Mouse (Mus musculus): ENCODE results near the gene 4930415O20Rik.
"Not testable (repeated sequence)": the region's sequence is repeated elsewhere in the genome, so short reads cannot be mapped to it uniquely, and the experiment has no call there.

4930415O20Rik gene

DNA sequence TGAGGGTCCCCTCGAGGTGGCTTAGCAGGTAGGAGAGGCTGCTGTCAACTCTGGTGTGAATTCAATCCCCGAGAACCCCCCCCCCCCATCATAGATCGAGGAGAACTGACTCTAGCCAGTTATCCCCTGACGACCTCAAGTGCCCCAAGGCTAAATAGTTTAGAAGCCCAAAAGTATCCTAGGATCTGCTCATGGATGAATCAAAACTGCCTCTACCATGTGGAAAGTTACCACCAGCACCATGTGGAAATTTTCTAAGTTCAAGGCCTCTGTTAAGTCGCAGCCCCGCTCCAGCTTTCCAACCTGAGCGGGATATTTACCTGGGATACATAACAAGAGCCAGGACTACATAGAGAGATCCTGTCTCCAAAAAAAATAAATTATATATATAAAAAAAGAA is 1.6 kb upstream of the 4930415O20Rik start:
- DNase-seq: no peak

DNA sequence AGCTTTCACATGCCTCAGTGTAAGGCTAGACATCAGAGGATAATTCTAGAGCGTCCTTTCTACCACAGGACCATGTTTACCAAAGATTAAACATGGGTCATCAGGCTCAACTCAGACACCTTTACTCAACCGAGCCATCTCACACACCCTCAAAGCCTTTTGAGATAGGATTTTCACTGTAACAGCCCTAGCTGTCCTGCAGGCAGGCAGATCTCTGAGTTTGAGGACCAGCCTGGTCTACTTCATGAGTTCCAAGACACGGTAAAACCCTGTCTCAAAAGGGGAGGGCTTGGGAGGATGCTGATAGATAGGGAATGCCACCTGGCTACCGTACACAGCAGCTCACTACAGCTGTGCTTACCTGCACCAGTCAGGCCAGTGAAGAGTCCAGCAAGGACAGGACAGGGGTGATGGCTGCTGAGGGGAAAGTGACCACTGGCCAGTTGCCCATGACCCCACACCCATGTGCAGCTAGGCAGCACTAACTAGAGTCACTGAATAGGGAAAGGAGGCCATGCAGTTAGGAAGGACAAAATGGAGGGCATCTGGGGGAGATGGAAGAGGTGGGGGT is 924 bp upstream of the 4930415O20Rik start:
- DNase-seq: no peak

DNA sequence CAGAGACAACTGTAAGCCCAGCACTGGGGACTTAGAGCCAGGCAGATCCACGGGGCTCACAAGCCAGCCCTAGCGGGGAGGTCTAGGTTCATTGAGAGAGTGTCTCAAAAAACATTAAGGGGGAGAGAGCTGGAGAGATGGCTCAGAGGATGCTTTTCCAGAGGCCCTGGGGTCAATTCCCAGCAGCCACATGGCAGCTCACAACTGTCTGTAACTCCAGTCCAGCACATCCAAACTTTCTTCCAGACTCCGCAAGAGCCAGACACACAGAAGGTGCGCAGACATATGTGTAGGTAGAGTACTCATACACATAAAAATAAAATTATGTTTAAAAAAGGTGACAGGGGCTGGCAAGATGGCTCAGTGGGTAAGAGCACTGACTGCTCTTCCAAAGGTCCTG is 2.5 kb downstream of the 4930415O20Rik start:
- DNase-seq: no peak

DNA sequence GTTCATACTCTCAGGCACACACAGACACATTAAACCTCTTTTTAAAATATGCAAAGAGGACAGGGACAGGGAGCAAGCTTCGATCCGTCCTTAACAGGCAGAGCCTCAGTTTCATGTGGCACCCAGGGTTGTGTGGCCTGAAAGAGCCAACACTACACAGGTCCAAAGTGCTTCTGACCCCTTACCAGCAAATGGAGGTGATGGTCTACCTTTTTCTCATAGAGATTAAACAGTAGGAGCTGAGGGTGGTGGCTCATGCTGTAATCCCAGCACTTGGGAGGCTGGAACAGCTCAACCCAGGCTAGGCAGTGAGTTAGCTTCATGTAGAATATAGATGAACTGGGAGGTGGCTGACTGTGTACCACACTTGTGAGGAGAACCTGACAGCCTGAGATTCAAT is 8.5 kb downstream of the 4930415O20Rik start:
- DNase-seq: no peak

DNA sequence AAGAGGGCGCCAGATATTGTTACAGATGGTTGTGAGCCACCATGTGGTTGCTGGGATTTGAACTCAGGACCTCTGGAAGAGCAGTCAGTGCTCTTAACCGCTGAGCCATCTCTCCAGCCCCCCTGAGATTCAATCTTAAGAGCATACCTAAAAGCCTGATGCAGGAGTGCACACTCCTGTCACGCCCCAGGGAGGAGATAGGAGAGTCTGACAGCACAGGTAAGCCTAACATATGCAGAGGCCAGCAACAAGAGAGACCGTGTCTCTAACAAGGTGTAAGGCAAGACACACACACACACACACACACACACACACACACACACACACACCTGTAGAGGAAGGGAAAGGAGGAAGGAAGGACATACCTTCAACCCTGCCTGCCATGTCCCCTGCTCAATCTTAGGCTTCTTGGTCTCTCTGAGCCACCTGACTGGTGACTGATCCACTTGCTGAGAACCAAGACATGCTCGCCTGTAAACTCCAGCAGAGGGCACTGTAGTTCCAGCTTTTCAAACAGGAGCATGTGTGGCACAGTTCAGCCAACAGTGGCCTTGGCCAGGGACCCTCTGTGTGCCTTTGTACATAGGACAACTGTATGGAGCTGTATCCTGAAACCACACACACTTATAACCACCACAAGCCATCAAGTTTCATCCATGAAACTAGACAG is 9.1 kb downstream of the 4930415O20Rik start:
- peak; percentile 76 to 85 for DNase-seq

DNA sequence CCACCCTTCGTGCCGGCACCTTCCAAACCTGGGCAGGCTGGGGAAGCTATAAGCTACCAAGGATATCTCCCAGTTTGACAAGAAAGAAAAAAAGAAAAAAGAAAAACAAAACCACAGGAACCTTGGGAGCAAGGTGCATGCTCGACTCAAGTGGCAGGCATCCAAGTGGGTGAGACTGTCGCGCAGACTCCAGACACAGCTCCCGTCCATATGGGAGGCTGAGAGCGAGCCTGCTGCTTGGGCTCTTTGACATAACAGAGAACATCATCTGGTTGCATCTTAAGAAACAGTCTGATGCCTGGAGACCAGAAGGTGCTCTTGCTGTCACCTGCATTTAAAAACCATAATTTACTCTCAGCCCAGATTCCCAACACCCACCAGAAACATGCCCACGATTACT is 11.6 kb downstream of the 4930415O20Rik start:
- DNase-seq: no peak

DNA sequence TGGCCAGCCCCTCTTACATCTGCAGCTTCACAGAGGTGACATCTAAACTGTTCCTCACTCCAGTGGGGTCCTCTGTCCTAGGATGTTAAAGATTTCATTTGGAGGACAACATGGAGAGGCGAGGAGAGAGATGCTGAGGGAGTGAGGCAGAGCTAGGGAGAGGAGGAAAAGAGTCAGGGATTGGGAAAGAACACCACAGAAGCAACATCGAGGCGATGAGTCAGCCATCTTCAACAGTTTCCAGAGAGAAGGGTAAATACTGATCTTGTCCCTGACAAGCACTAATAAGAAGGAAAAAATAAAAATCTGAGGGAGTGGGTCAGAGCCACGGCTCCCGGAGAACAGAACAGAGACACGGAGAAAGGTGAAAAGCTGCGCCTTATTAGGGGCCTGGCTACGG is 12.2 kb downstream of the 4930415O20Rik start:
- DNase-seq: no peak

DNA sequence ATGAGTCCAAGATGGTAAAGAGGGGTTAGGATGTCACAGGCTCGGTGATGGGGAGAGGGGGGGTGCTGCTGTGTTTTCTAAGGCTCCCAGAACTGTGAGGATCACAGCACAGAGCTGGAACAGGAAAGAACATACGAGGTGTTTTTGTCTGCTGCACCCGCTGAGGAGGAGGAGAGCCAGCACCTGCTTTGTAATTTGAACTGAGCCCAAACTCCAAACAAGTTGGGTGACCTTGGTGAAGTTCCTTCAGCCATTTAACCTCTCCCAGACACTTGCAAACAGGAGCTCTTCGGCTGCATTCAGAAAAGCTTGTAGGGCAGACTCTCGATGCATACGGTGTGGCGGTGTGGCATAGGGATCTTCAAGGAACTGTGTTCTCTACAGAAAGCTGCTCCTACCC is 14.6 kb downstream of the 4930415O20Rik start:
- DNase-seq: no peak

DNA sequence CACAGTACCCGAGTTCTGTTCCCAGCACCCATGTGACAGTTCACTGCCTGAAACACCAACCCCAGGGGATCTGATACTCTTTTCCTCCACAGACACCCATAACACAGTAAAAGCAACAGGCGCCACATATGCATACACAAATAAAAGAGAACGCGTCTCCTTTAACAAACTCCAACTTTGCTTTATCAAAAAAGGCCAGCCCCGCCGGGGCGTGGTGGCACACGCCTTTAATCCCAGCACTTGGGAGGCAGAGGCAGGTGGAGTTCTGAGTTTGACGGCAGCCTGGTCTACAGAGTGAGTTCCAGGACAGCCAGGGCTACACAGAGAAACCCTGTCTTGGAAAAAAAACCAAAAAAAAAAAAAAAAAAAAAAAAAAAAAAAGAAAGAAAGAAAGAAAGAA is 15.3 kb downstream of the 4930415O20Rik start:
- DNase-seq: not testable (repeated sequence)

DNA sequence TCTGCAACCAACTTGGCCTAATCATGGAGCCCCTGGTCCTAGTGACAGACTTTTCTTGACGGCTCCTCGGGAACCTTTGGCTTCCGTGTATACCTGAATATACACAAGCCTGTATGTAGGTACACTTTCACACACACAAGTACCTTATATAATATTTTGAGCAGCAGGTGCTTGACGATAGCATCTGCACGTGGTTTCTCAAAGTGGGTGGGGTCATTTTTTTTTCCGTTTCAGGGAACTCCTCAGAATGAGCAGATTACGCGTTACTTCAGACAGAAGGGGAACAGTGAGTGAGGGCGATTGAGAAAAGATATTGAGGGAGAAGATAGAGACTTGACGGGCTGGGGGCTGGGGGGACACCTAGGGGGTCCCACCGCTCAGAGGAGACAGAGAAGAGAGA is 16.9 kb downstream of the 4930415O20Rik start:
- DNase-seq: no peak

DNA sequence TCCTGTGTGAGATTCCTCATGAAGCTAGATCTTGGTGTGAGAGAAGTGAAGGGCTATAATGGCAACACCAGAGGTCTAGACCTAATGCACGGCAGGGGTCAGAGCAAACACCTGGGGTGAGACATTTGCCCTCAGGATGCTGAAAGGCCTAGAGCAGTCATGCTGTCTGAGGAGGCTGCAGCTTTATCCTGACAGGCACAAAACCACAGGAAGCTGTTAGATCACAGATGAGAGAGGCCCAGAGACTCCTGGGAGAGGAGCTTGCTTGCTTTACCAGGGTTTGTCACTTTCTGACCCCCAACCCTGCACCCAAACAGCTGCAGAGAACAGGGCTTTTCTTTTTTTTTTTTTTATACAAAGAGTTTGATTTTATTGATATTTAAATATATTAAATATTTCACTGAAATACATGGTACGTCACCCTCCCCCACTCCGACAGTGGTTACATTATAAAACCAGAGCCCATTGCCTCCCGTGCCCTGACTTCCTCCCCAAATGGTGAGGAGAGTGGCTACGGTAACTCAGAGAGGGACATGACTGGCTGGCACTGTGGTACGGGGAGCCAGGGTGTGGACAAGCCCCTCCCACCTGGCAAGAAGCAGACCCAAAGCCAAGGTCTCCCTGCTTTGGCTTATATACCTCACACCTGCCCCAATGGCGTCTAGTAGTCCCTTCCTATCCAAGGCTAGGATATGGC is 19.0 kb downstream of the 4930415O20Rik start:
- DNase-seq: no peak

DNA sequence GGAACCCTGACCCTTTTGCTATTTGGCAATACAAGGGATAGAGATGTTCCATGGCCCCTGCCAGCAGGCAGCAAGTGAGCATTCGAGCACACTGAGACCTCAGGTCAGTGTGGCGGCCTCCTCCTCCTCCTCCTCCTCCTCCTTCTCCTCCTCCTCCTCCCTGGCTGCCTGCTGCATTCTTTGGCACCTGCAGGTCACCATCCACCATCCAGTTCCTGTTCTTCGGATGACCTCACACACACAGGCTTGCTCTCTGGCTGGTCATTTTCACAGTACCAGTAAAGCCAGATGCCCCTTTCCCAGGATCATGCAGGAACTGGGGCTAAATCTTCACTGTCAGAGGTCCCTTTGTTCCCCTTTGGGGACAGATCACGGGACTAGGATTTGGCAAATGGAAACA is 20.6 kb downstream of the 4930415O20Rik start:
- DNase-seq: no peak

DNA sequence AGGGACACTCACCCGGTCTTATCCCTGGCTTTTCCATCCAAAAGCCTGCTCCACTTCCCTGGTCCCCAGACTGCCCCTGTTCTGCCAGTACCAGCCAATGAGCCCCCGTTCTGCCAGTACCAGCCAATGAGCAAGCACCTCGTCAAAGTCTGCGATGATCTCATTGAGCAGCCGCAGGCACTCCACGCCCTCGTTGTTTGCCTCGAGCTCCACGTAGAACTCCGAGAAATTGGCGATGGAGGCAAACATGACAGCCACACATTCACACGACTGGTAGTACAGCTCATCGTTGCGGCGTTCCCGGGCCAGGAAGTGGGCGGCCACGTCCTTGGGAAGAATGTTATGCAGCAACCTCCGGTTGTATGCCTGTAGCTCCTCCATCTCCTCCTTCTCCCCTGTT is 23.4 kb downstream of the 4930415O20Rik start:
- DNase-seq: no peak

DNA sequence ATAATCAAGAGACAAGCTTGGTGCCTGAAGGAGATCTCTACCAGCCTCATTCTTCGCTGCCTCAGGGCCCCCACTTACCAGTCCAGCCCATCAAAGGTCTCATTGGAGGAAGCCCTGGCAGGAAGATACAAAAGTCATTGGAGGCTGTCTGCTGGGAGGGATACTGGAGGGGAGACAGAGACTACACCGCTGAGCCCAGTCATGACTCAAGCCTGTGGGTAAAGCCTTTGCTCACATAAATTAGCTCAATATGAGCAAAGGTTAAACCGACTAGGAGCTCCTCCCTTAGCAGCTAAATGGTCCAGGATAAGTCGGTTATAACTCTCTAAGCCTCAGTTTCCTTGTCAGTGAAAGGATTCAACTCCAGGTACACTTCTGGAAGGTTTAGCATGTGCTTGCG is 24.2 kb downstream of the 4930415O20Rik start:
- DNase-seq: no peak

DNA sequence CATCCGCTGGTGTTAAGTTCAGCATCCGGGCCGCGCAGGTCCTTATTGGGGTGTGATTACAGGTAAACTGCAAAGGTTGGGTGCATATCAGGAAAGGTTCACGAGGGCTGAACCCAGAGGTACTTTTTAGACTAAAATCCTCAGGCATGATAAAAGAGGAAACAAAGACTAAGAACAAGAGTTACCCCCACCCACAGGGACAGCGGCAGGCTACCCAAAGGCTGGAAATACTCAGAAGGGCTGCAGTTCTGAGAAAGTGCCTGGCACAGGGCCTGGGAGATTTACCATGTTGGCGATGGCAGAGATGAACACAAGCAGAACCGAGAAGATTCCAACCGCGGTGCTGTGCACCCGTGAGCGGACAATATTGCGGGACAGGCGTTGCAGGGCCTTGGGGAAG is 25.8 kb downstream of the 4930415O20Rik start:
- DNase-seq: no peak

DNA sequence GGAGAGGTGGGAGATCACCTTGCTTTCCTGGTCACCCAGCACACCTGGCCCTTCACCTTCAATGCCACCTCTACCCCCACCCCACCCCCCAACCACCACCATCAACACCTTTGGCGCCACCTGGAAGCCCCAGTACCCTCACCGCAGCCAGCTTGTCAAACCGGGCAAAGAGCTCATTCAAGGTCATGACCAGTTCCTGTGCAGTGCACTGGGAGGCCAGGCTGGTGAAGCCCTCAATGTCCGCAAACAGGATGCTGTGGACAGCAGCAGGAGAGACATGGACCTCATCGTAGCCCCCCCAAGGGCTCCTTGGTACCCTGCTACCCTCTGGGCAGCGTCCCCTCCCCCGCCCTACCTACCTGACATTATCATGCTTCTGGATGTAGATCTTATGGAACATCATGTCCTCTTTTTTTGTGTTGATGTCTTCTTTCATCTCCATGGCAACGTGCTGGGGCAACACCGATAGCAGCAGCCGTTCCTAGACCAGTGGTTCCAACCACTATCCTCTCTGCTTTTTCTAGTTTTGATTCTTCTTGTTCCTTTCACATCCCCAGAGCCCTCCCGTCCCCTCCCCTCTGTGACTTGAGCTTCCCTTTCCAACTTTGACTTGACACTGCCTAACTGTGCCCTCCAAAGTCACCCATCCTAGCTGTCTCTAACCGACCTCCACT is 29.4 kb downstream of the 4930415O20Rik start:
- no peak for DNase-seq

DNA sequence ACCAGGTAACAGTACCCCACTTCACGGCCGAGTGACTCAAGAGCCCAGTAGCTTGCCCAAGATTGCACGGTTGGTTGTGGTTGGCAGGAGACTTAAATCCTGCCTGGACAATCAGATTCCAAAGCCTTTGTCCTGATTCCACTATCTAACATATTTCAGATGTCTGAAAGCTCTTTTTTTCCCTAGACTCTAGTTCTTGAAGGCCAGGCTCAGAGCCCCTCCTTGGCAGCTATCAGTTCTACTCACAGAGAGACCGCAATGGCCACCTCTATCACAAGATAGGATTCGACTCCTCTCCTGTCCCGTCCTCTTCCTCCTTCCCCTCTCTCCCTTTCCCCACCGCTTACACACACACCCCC is 31.0 kb downstream of the 4930415O20Rik start:
- DNase-seq: peak in 1 of 2 experiments; percentile 8

DNA sequence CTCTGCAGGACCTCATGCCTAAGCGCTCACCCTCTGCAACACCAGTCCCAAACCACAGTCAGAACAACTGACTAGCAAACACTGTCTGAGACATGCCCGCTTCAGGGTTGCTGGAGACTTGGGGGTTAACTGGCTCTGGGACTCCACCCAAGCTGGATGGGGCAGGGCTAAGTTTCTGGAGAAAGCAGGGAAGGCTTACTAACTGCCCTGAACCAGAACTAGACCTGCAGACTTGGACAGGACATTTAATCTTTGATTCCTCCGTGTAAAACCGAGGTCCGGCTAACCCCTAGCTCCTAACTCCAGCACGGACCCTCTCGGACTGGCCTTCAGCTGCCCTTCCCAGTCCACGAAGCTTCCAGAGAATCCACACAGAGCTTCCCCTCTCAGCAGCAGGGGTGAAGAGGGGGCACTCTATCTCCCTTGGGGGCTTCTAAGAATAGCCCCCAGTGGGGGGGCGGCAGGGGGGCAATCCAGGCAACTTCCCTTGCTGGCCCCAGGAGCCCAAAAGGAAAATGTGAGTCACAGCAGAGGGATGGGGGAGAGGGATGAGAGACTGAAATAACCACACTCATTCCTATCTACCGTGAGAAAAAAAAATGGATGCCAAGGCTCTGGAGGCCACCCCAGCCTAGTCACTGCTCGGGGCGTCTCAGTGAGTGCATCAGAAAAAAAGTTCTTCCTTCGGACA is 31.5 kb downstream of the 4930415O20Rik start:
- peak in 1 of 2 experiments; percentile 60 for DNase-seq

DNA sequence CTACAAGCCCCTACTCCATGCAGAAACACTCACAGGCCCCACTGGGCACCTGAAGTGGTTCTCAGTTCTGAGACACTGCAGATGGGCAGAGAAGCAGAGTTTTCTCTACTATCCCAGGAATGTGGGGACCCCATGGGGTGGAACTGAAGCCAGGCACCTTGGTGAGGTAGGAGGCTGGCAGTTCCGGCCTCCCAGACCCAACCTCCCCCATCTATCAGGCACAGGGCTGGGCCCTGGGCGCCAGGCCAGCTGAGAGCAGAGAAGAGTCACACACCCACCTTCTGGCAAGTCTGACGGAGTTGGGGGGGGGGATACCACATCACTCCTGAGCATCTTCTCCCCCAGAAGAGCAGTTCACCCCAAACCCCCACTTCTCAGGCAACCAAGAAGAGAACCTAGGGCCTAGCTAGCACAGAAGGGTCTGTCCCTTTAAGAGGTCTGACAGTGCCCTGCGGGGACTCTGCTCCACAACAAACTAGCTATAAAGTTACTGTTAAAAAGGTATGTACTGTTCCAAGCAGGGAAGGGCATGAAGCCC is 32.2 kb downstream of the 4930415O20Rik start:
- peak in 1 of 2 experiments; percentile 31 for DNase-seq

DNA sequence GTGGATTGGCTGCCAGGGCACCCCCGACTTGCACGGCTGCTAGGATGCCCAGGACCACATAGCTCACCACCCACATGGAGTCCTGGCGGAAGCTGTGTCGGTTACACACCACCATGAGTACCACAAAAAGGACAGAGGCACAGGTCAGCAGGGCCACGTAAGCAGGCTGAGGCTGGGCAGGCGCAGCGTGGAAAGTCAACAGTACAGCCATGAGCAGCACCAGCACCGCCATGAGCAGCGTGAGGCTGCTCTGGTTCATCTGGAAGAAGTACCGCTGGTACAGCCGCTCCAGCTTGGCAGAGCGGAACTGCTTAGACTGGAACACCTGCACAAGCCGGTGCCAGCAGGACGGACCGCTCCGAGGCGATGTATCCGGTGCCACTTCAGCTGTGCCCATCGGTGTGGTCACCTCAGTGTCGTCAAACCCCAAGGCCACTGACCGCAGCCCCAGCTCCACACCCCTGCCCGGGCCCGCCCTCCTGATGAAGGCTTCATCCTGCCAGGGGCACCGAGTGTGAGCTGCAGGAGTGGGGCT is 33.3 kb downstream of the 4930415O20Rik start:
- no peak for DNase-seq

DNA sequence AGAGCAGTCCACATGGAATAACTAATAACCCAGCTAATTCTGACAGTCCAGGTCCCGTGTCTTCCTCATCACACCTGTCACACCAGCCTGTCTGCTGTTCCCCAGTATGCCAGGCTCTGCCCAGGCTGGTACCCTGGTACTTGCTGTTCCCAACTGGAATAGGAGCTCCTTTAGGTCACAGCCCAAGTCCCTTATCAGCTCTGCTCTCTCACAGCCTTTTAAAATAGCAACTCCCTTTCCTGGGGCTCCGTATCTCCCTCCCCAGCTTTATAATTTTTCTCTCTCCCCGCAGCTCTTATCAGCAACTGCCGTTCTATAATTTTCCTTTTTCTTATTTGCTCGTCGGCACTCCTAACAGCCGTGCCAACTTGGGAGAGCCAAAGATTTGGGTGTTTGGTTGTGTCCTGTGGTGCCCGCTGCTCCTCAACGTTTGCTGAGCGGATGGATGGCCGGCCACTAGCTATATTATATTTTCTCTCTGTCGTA is 35.3 kb downstream of the 4930415O20Rik start:
- DNase-seq: no peak

DNA sequence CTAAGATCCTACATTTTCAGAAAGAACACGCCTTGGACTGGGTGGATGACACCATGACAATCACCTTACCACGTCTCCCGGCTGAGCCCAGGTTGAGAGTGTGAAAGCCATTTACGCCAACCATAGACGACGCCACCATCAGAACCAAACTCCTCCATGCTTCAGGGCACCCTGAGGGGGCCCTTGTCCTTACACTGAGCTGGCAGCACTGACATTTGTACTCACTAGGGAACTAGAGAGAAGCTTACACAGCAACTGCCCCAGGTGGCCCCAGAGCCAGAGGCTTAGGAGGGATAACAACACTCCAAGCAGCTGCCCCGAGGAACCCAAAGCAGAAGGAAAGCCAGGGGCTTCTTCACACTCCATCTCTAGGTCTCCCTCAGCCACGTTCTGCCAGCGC is 35.9 kb downstream of the 4930415O20Rik start:
- DNase-seq: no peak

DNA sequence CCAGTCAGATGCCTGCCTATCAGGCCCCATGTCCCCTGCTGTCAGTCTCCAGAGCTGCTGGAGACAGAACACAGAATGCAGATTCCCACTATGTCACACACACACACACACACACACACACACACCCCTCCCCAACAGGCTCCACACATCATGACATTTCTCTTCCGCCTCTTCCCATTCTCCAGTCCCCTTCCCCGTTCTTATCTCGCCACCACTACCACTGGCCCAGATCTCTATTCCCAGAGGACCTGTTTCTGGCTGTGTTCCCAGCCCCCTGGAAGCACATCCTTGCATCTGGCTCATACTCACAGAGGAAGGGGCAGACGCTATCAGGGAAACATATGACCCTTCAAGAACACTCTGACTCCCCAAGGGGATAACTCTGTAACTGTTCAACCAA is 36.8 kb downstream of the 4930415O20Rik start:
- DNase-seq: peak; percentile 41 to 62
